13 mouse cellular contexts compared by ENCODE assay signal in the genomic region with DNA sequence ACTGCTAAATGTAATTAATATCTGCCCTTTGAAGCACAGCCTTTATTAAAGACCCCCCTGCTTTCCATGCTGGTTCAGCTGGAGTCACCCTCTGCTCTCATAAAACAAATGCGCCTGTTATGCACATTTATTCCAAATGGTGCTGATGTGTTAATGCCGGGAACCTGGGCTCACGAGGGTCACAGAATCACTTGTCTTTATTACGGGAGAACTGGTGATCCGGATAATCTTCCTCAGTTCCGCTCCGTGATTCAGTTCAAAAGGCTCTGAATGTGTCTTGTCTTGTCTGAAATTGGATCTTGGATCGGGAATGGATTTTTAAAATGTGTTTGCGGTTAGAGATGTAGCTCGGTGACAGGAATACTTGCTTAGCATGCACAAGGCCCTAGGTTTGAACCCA.
DNase-seq lines count a peak whose midpoint lies in the region; ATAC-seq and TF ChIP-seq lines count a peak whose summit lies in the region.
"Had no signal": no experiment of that assay in that cellular context is flagged by ENCODE, and none has a peak within 500 bp of the region (broad histone marks: within the 10 kb centered on the region; RNA-seq: fewer than 3 reads in every experiment).

No protein-coding gene starts in this region.

- H3K4me2 ChIP-seq in heart, embryonic 12.5 days, result no peak overlapping the region
- H3K4me2 ChIP-seq in hindbrain, embryonic 11.5 days (replicated peaks; ENCODE audit: low read depth, low read length), result no peak overlapping the region
- peak overlapping the region; percentile 42 for H3K4me2 ChIP-seq in midbrain, embryonic 13.5 days (replicated peaks)
- H3K4me2 ChIP-seq: liver, embryonic 13.5 days had no signal

- H3K9ac ChIP-seq in heart, embryonic 12.5 days, result no peak overlapping the region
- no peak overlapping the region for H3K9ac ChIP-seq in hindbrain, embryonic 11.5 days (ENCODE audit: low read depth, low read length)
- H3K9ac ChIP-seq in midbrain, embryonic 13.5 days (replicated peaks), result peak overlapping the region; percentile 41; the same call in 1 of the 2 replicates
- H3K9ac ChIP-seq: liver, embryonic 13.5 days had no signal

- H3K4me1 ChIP-seq in heart, embryonic 12.5 days (replicated peaks), result peaks cover 18% of the 10 kb centered on the region
- H3K4me1 ChIP-seq in hindbrain, embryonic 11.5 days (replicated peaks; ENCODE audit: control insufficient read depth, insufficient read depth, low read length), result peaks cover 3% of the 10 kb centered on the region; the same call in 1 of the 2 replicates
- peaks cover 58% of the 10 kb centered on the region for H3K4me1 ChIP-seq in midbrain, embryonic 13.5 days (replicated peaks)
- H3K4me1 ChIP-seq: liver, embryonic 13.5 days had no signal

- TF ChIP-seq POLR2A in brain, embryonic 14.5 days (IDR thresholded peaks at IDR 0.05; ENCODE audit: borderline replicate concordance, extremely low read depth, insufficient read depth, insufficient read length, poor library complexity, severe bottlenecking), result no peak

- no peak for ATAC-seq in heart, embryonic 12.5 days (ENCODE audit: insufficient number of reproducible peaks, low FRiP score)
- peak; percentile 57; the same call in 1 of the 2 replicates for ATAC-seq in hindbrain, embryonic 11.5 days (ENCODE audit: low FRiP score)
- no peak; the same call in 1 of the 2 replicates for ATAC-seq in midbrain, embryonic 13.5 days
- no peak for ATAC-seq in inflammation-experienced regulatory T-cells, adult 6 months

- no peak for TF ChIP-seq CTCF in brain, embryonic 14.5 days (IDR thresholded peaks at IDR 0.05; ENCODE audit: borderline replicate concordance, extremely low read depth, insufficient read depth, insufficient read length)

- H3K36me3 ChIP-seq in heart, embryonic 12.5 days, result no peaks in the 10 kb centered on the region
- no peaks in the 10 kb centered on the region for H3K36me3 ChIP-seq in hindbrain, embryonic 11.5 days (ENCODE audit: control insufficient read depth, insufficient read depth, low read length)
- H3K36me3 ChIP-seq in midbrain, embryonic 13.5 days, result no peaks in the 10 kb centered on the region
- H3K36me3 ChIP-seq: liver, embryonic 13.5 days had no signal

- H3K27ac ChIP-seq in heart, embryonic 12.5 days (ENCODE audit: poor library complexity, severe bottlenecking), result no peak overlapping the region
- peak overlapping the region; percentile 77 for H3K27ac ChIP-seq in hindbrain, embryonic 11.5 days (ENCODE audit: low read depth, low read length)
- H3K27ac ChIP-seq in midbrain, embryonic 13.5 days, result peak overlapping the region; percentile 88
- H3K27ac ChIP-seq: left cerebral cortex, adult 2 months; liver, embryonic 13.5 days; macrophage had no signal

- no peaks in the 10 kb centered on the region for H3K9me3 ChIP-seq in heart, embryonic 12.5 days (replicated peaks)
- no peaks in the 10 kb centered on the region for H3K9me3 ChIP-seq in hindbrain, embryonic 11.5 days (ENCODE audit: control insufficient read depth, low read length)
- no peaks in the 10 kb centered on the region for H3K9me3 ChIP-seq in midbrain, embryonic 13.5 days
- H3K9me3 ChIP-seq: liver, embryonic 13.5 days had no signal

- no peak overlapping the region for H3K4me3 ChIP-seq in heart, embryonic 12.5 days
- no peak overlapping the region for H3K4me3 ChIP-seq in hindbrain, embryonic 11.5 days (ENCODE audit: low read depth, low read length)
- no peak overlapping the region for H3K4me3 ChIP-seq in midbrain, embryonic 13.5 days (replicated peaks)
- H3K4me3 ChIP-seq: left cerebral cortex, adult 2 months; liver, embryonic 13.5 days had no signal

- H3K27me3 ChIP-seq in heart, embryonic 12.5 days (replicated peaks), result no peaks in the 10 kb centered on the region
- no peaks in the 10 kb centered on the region for H3K27me3 ChIP-seq in hindbrain, embryonic 11.5 days (ENCODE audit: control insufficient read depth, insufficient read depth, low read length)
- H3K27me3 ChIP-seq in midbrain, embryonic 13.5 days, result no peaks in the 10 kb centered on the region
- H3K27me3 ChIP-seq: liver, embryonic 13.5 days had no signal

- peak; percentile 78 for DNase-seq in heart, adult 11 months
- DNase-seq in brain, embryonic 14.5 days (ENCODE audit: low read depth), result peak; percentile 61
- peak; percentile 31 for DNase-seq in hindbrain, embryonic 11.5 days (ENCODE audit: low spot score)
- DNase-seq in lung, postnatal 25 days (ENCODE audit: low spot score), result no peak
- DNase-seq in right cerebral cortex, postnatal 25 days, result no peak
- DNase-seq: adrenal gland, adult 8-10 months; B cell, adult 2 months; liver, embryonic 13.5 days had no signal

- 88% methylated on average over 10 of the region's 10 CpGs for WGBS in heart, embryonic 12.5 days
- 39% methylated on average over 10 of the region's 10 CpGs for WGBS in hindbrain, embryonic 11.5 days
- WGBS in midbrain, embryonic 13.5 days, result 14% methylated on average over 10 of the region's 10 CpGs

Comparison
In these comparisons a context has a peak if more than half of its experiments do, and no peak if none do; other contexts are left out.
1. DNase-seq: peak in heart, adult 11 months (single experiment), brain, embryonic 14.5 days (single experiment) and hindbrain, embryonic 11.5 days (single experiment); none in lung, postnatal 25 days (single experiment) and right cerebral cortex, postnatal 25 days (single experiment).